Mouse (Mus musculus) retina, postnatal 1 day (tissue): ENCODE measurements around the gene Dntt.

ENCODE experiments used
- DNase-seq: peaks from one replicate; pipeline ENCODE4 v3.0.0-alpha.2; 2012

Dntt gene

DNA sequence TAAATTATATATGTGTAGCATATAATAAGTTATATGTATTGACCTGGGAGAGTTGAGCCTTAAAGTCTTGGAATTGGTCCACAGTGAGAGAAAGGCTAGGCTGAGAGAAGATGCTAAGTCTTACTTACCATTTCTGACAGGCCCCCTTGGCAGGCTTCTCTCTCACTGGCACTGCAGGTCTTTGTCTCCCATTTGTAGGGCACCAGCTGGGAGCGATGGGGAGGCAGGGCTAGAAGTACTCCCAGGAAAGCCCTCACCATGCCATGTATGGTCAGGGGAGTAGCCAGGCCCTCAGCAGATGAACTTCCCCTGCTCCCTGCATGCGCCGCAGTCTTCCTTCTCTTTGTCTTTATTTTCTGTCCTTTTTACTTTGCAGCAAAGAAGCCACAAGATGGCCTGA is 47.8 kb downstream of the Dntt start, which contains the start of gene Opalin:
TSS of gene Opalin (minus strand) at position 208 of the 400 bp plus-strand sequence.
- DNase-seq = no peak

DNA sequence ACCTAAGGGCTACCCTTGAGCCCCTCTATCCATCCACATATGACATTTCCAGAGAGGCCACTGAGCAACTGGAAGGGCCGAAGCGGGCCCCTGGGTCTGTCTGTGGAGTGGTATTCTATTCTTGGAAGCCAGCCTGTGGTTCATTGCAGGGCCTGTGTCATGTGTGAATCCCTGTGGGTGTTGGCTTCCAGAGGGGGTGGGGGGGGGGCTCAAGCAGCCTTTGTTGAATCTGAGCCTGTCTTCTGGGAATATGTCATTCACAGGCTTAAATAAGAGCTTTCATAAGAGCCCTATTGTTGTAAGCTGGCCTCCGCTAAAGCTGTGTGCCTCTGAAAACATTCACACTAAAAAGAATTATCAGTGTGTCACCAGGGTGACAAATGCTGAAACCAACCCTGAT is 52.5 kb downstream of the Dntt start:
- DNase-seq = peak; percentile 76

DNA sequence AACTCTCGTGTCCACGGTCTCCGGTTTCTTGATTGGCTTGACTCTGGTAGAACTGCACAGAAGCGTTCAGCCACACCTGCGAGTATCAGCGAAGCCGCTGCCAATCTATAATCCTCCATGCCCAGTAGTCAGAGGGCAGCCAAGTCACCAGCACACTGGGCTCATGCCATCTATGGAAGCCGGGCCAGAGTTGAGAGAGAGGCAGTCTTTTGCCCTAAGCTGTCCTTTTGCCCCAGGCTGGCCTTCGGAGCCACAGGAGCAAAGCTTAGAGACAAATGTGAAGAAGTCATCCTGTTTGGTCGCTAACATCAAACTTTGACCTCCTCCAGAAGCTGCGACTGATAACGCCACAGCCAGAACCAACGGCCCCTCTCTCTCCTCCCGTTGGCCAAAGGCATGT is 54.6 kb downstream of the Dntt start:
- DNase-seq = no peak

DNA sequence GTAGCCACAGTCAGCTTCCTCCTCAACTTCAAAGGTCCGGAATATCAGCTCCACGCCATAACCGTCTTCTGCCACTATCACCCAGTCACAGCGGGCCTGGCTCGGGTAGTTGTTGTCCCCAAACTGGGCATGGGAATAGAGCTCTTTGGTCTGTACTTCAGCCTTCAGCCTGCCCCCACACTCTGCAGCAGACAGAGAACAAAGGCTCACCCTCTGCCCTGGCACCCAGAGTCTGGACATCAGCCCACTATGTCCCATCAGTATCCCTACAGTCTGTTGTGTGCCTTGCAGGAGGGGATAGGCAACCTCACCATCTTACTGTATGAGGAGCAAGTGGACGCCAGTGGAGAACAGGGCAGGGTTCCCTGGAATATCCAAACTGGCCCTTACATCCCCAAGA is 57.2 kb downstream of the Dntt start:
- DNase-seq = no peak

DNA sequence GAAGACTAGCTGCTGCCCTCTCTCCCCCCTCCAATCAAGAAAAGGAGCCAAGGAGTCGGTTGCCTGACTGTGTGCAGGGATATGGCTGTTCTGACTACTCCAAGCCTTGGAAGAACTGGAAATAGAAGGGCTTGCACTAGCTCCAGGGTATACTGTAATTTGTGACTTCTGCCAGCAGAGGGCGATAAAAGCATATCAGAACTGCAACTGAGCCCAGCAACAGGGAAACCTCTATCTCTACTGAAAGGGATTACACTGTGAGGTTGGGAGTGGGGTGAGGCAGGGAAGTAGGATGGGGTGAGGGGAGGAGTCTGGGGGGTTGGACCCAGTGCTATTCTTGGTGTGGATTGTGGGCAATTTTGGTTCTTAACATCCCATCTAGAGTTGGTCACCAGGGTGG is 57.6 kb downstream of the Dntt start:
- DNase-seq = peak; percentile 88

DNA sequence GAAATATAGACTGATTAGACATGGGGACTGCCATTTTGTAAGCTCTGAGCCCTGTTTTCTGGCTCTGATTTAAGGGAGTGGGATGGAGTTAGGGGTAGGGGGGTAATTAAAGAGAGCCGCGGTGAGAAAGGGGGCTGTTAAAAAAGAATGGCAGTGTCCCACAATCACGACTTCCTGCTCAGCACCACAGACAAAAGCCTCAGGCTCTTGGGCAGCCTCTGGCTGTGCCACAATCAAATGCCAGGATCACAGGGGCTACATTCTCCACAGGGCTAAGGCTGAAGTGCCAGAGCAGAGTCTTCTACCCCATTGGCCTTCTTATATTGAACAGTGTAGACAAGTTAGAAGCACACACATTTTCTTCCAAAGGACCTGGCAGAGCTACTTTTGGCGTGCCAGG is 58.8 kb downstream of the Dntt start:
- DNase-seq = no peak

DNA sequence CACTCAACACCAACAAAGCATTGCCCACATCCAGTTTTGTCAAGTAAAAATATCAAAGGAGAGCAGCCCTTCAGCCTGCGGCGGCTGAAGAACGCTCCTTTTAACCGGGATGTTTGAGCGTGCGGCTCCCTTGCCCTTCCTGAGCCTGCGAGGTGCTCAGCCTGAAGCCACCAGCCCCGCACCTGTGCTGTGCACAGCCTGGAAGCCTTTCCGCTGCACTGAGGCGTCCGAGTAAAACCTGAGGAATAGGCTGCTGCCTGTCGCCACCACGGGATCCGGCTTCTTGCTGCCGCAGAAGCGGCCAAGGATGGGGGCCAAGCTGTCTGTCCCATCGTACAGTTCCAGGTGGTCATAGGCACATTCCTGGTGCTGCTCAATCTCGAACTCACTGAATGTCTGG is 59.4 kb downstream of the Dntt start:
- no peak for DNase-seq

DNA sequence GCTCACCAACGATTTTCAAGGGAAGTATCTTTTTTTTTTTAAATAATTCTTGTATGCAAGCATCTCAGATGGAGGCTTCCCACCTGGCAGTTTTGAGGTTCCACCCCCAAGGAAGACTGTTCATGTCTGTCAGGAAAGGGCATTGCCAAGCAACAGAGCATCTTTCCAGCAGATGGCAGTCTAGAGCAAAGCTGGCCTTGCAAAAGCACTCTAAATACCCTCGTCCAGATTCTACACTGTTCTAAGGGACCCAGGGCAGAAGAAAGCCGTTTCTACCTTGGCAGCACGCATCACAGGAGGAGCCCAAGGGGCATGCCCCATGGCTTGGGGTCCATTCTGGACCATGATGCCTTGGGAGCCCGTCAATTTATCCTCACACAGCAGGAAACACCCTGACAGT is 60.8 kb downstream of the Dntt start:
- peak; percentile 83 for DNase-seq

DNA sequence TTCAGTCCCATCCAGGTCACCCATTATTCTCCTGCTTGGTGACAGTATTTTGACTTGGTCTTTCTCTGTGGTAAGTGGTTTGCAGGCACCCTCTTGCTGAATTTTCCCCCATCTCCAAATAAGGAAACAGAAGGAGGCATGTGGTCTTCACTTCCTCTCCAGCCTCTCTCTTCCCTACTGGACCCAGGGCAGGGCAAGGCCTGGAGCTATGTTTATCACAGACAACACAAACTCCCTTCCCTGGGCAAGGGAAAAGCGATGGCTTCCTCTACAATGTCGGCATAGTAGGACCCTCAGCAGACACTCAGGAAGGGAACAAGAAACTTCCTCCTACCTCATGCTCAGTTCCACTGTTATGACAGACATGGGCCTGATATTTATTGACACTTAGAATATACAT is 62.8 kb downstream of the Dntt start:
- no peak for DNase-seq

DNA sequence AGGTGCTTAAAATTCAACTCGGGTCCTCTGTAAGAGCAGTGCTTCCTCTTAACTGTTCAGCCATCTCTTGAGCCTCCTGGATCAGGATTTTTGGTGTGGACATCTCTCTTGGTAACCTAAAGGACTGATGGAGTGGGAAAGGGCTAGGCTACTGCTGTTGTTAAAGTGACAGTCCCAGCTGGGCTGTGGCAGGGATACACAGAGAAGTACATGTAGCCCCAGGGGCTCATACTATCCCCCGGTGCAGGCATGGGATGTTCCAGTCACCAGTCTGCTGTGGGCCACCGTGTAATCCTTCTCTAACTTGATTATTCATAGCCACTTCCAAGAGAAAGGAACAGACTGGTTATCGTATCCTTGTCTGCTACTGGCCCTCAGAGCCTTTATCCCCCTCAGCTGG is 68.0 kb downstream of the Dntt start:
- DNase-seq = no peak

DNA sequence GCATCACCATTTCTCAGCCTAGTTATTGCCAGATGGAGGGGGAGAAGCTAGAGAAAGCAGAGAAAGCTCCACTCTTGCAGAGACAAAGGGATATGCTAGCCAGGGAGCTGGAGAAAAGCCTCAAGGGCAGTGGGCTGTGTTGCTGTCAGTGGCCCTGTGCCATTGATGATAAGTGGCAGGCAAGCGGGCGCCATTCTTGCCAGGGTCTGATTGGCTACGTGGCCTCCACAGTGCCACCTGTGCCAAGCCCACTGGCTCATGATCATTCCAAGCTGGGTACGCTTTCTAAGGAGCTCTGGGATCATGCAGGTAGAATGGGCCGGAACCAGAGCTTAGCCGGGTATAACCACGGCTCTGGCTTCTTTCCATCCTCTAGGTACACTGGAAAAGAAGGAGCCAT is 71.8 kb downstream of the Dntt start:
- no peak for DNase-seq

DNA sequence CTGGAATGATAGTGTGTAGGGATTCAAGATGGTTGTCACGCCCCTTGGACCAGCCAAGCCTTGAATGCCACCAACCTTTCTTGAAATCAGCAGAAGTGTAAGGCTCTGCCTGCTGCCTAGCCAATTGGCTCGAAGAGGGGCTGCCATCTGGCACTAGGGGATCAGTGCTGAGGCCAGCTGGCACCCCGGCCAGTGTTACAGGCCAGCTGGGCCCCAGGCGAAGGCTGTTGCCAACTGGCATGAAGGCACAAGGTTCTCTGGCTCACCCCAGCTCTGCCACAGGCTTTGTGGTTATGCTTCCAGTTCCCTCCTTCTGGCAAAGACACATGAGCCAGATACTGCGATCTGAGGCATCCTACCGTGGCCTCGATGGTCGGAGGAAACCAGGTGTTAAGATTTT is 72.3 kb downstream of the Dntt start:
- DNase-seq = peak; percentile 63

DNA sequence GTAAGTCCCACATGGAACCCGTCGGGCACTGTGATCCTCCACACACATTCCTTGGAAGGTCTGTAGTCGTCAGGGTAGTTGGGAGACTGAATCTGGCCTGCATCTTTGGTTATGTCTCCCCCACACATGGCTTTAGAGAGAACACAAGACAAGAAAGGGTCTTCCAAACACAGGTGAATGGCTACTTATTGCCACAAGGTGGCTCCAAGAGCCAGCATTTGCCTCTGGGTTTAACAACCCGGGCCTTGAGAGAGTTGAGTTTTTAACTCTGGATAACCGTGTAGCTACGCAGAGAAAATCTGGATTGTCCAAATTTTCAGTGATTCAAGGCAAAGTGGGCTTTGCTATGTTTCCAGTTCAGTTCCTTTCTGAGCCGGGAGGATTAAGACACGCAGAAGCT is 75.8 kb downstream of the Dntt start:
- DNase-seq = peak; percentile 67

DNA sequence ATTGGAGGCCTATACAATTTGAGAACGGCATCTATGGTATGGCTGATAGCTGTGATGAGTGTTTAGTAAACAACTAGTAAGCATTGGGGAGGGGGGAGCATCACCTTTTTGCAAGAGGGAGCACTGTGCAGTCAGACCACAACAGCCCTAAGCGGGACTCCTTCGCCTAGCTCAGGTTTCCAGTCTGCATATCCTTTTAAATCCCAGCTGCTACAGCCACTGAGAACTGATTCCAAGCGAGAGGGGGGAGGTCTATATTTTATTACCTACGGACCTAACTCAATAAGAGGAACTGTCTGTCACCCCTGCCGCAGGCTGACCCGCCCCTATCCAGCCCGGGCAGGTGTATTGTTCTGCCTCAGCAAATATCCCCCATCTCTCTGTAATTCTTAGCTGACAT is 78.5 kb downstream of the Dntt start:
- DNase-seq = no peak

DNA sequence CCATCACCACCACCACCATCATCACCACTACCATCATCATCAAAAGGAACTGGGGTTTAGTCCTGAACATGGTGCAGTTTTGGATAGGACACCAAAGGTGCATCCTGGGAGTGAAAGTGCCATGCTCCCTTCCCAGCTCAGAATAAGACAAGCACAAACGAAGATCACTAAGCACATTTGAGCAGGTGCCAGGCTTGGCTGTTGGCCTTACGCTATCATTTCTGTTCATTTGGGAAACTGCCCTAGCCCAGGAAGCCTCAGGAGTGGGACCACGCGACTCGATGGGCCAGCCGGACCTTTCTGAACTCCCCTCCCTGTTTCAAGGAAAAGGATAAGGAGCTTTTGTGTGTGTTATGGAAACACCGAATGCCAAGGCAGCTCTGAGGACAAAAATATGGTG is 79.6 kb downstream of the Dntt start:
- no peak for DNase-seq
